Mouse (Mus musculus) ES-Bruce4 (cell line): ENCODE measurements around the gene Sestd1.

ENCODE experiments used
- EP300 ChIP-seq: IDR thresholded peaks from 2 replicates; pipeline ENCODE4 v1.6.1; 2011; ENCODE audit warnings: low read depth, low read length; ENCODE audit not compliant: insufficient read depth
- POLR2A ChIP-seq: IDR thresholded peaks from one replicate; pipeline ENCODE4 v1.8.1; 2011; ENCODE audit warnings: low read length; ENCODE audit not compliant: insufficient read depth

DNA sequence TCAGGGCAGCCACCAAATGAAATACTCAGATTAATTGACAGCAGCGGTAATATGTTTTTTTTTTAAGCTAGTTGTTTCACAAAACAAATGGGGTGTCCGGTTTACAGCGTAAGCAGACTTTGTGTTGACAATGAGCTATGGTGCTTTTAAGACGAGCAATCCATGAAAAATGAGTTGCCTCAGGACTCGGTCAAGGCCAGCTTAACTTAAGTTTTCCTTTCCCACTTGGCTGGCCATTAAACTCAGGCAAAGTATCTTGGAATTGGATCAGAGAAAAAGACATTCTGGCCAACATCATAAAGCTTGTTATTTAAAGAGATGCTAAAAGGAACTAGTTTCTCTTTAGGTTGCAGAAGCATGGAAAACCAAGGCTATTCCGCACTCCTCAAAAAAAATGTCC lies 136.9 kb downstream of the Sestd1 start:
- TF ChIP-seq EP300 (no peak), POLR2A (no peak)
